Mouse (Mus musculus) G1E (cell line): ENCODE measurements at regions not wholly inside any gene's neighbourhood (a gene's known extent, or its start where the extent isn't known, plus 50 kb on each side); places are given as distances from the start of the nearest gene placed in this dataset.

ENCODE experiments used
- ATAC-seq: 2 replicates; pipeline ENCODE4 v1.8.0; 2016; ENCODE audit warnings: mild to moderate bottlenecking; ENCODE audit not compliant: insufficient number of reproducible peaks, poor library complexity, low FRiP score, severe bottlenecking; ENCODE audit errors: extremely low read depth
- DNase-seq: peaks from one replicate; pipeline ENCODE4 v3.0.0; 2012; ENCODE audit warnings: low spot score
- H3K27me3 ChIP-seq: 2 replicates; pipeline ENCODE4 v1.6.1; 2012; ENCODE audit warnings: mild to moderate bottlenecking, low read length, inconsistent platforms; ENCODE audit not compliant: insufficient read depth
- H3K36me3 ChIP-seq: replicated peaks from 2 replicates; pipeline ENCODE3; 2012; ENCODE audit warnings: mild to moderate bottlenecking, inconsistent platforms
- H3K4me1 ChIP-seq: 2 replicates; pipeline ENCODE4 v1.6.1; 2012; ENCODE audit warnings: low read depth, low read length, inconsistent platforms, mixed read lengths; ENCODE audit not compliant: insufficient read depth
- H3K4me3 ChIP-seq: 2 replicates; pipeline ENCODE4 v1.5.1; 2012; ENCODE audit warnings: low read depth, mild to moderate bottlenecking, inconsistent platforms, low read length, moderate library complexity, mixed read lengths
- H3K9me3 ChIP-seq: replicated peaks from 2 replicates; pipeline ENCODE4 v1.6.1; 2012; ENCODE audit warnings: inconsistent platforms
- CTCF ChIP-seq: IDR thresholded peaks from 2 replicates; pipeline ENCODE4 v1.5.1; 2012; ENCODE audit warnings: low read depth, low read length, inconsistent platforms, mixed read lengths
- GATA1 ChIP-seq: IDR thresholded peaks from 2 replicates; pipeline ENCODE4 v1.6.1; 2012; ENCODE audit warnings: borderline replicate concordance, low read length, inconsistent platforms, mixed read lengths
- GATA2 ChIP-seq: IDR thresholded peaks from 2 replicates; pipeline ENCODE4 v1.6.1; 2012; ENCODE audit warnings: low read depth, low read length, inconsistent platforms, borderline replicate concordance
- POLR2AphosphoS5 ChIP-seq: IDR thresholded peaks from 2 replicates; pipeline ENCODE4 v1.6.1; 2012; ENCODE audit warnings: low read depth, low read length, inconsistent platforms; ENCODE audit not compliant: insufficient replicate concordance
- TAL1 ChIP-seq: conservative IDR thresholded peaks from 2 replicates; pipeline ENCODE4 v1.6.1; 2012; ENCODE audit warnings: low read depth, low read length, inconsistent platforms, mixed read lengths

GRCm38 (mm10) chr5:16466266-16466665, 87.0 kb upstream of the Hgf start:
- Histone ChIP-seq H3K36me3 (no peaks in the 10 kb centered on the region), H3K27me3 (no peaks in the 10 kb centered on the region), H3K4me1 (peaks cover 46% of the 10 kb centered on the region), H3K4me3 (no peak overlapping the region), H3K9me3 (no peaks in the 10 kb centered on the region)
- no peak for TF ChIP-seq GATA2
- no peak for TF ChIP-seq POLR2AphosphoS5
- no peak for TF ChIP-seq CTCF
- no peak for TF ChIP-seq TAL1
- no peak for TF ChIP-seq GATA1
- ATAC-seq: peak; percentile 30
- no peak for DNase-seq

GRCm38 (mm10) chr5:16468560-16468959, 84.7 kb upstream of the Hgf start:
- Histone ChIP-seq H3K4me3 (no peak overlapping the region; the same call in 1 of the 2 replicates), H3K4me1 (peaks cover 49% of the 10 kb centered on the region), H3K36me3 (no peaks in the 10 kb centered on the region), H3K9me3 (no peaks in the 10 kb centered on the region), H3K27me3 (no peaks in the 10 kb centered on the region)
- DNase-seq (no peak), ATAC-seq (peak; percentile 71)
- TF ChIP-seq CTCF (no peak), TAL1 (peak; percentile 80), GATA1 (no peak), POLR2AphosphoS5 (no peak), GATA2 (no peak)

- Histone ChIP-seq H3K36me3 (no peaks in the 10 kb centered on the region), H3K4me1 (peaks cover 49% of the 10 kb centered on the region), H3K27me3 (no peaks in the 10 kb centered on the region), H3K4me3 (no peak overlapping the region), H3K9me3 (no peaks in the 10 kb centered on the region)
- TF ChIP-seq POLR2AphosphoS5: no peak
- no peak for TF ChIP-seq GATA1
- TF ChIP-seq TAL1: no peak
- TF ChIP-seq GATA2: no peak
- TF ChIP-seq CTCF: no peak
- 0 out of 2 replicates have a peak, but pooled peaks have one; percentile 4 for ATAC-seq
- DNase-seq: no peak
Observed at GRCm38 (mm10) chr5:16469221-16469620, 84.1 kb upstream of the Hgf start.

- DNase-seq (peak; percentile 15), ATAC-seq (peak; percentile 42)
- Histone ChIP-seq H3K36me3 (no peaks in the 10 kb centered on the region), H3K4me3 (peak overlapping the region; percentile 48; the same call in 1 of the 2 replicates), H3K27me3 (no peaks in the 10 kb centered on the region), H3K4me1 (peaks cover 49% of the 10 kb centered on the region), H3K9me3 (no peaks in the 10 kb centered on the region)
- TF ChIP-seq TAL1 (no peak), GATA1 (no peak), GATA2 (no peak), CTCF (no peak), POLR2AphosphoS5 (no peak)
Observed at GRCm38 (mm10) chr5:16469644-16470275, 83.5 kb upstream of the Hgf start.

GRCm38 (mm10) chr5:16470366-16470982, 82.8 kb upstream of the Hgf start:
- Histone ChIP-seq H3K4me3 (no peak overlapping the region; the same call in 1 of the 2 replicates), H3K27me3 (no peaks in the 10 kb centered on the region), H3K4me1 (peaks cover 43% of the 10 kb centered on the region), H3K36me3 (no peaks in the 10 kb centered on the region), H3K9me3 (no peaks in the 10 kb centered on the region)
- TF ChIP-seq GATA1: no peak
- TF ChIP-seq POLR2AphosphoS5: no peak
- no peak for TF ChIP-seq GATA2
- TF ChIP-seq TAL1: no peak
- TF ChIP-seq CTCF: no peak
- no peak for ATAC-seq
- DNase-seq: no peak

- ATAC-seq (no peak), DNase-seq (no peak)
- Histone ChIP-seq H3K4me1 (no peaks in the 10 kb centered on the region), H3K36me3 (no peaks in the 10 kb centered on the region), H3K27me3 (no peaks in the 10 kb centered on the region), H3K4me3 (no peak overlapping the region), H3K9me3 (no peaks in the 10 kb centered on the region)
- no peak for TF ChIP-seq CTCF
- no peak for TF ChIP-seq GATA1
- no peak for TF ChIP-seq TAL1
- TF ChIP-seq POLR2AphosphoS5: no peak
- no peak for TF ChIP-seq GATA2
Observed at GRCm38 (mm10) chr5:16487969-16488368, 65.3 kb upstream of the Hgf start.
